Mouse (Mus musculus): ENCODE measurements around the gene Hadha. TPM values are rescaled to one million over a fixed set of nuclear protein-coding genes. Genes with fewer than 3 reads are reported as not detected.

Hadha gene
- polyA plus RNA-seq, 1 experiment from 2014 or later = 142 TPM

- ATAC-seq (ENCODE audit: insufficient read depth, low FRiP score, low read depth) = no peak
- Histone ChIP-seq H3K4me3 (replicated peaks) (no peak overlapping the region), H3K27ac (no peak overlapping the region), H3K9ac (no peak overlapping the region), H3K27me3 (replicated peaks) (no peaks in the 10 kb centered on the region), H3K4me2 (no peak overlapping the region), H3K9me3 (no peaks in the 10 kb centered on the region), H3K4me1 (no peaks in the 10 kb centered on the region), H3K36me3 (no peaks in the 10 kb centered on the region)
- 59% methylated on average over 13 of the region's 13 CpGs for WGBS
Observed at GRCm38 (mm10) chr5:30092701-30093100, 62.3 kb downstream of the Hadha start.

GRCm38 (mm10) chr5:30072825-30073821, 81.8 kb downstream of the Hadha start, which contains the start of gene Tyms:
TSS of gene Tyms (minus strand) at chr5:30073617.
- H3K36me3 ChIP-seq = peaks cover 15% of the 10 kb centered on the region; the same call in 1 of the 2 replicates
- WGBS = 2% methylated on average over 45 of the region's 45 CpGs
- ATAC-seq (ENCODE audit: insufficient read depth, low FRiP score, low read depth) = peak; percentile 93
- peak within 1 kb of the TSS; percentile 68 for H3K4me3 ChIP-seq (replicated peaks)
- H3K9ac ChIP-seq = peak within 1 kb of the TSS; percentile 40
- no peaks in the 10 kb centered on the region for H3K9me3 ChIP-seq
- peak within 1 kb of the TSS; percentile 61 for H3K4me2 ChIP-seq
- no peaks in the 10 kb centered on the region for H3K27me3 ChIP-seq (replicated peaks)
- H3K4me1 ChIP-seq = 0 out of 2 replicates have a peak, but pooled peaks cover 3% of the 10 kb centered on the region
- peak within 1 kb of the TSS; percentile 81 for H3K27ac ChIP-seq

DNA sequence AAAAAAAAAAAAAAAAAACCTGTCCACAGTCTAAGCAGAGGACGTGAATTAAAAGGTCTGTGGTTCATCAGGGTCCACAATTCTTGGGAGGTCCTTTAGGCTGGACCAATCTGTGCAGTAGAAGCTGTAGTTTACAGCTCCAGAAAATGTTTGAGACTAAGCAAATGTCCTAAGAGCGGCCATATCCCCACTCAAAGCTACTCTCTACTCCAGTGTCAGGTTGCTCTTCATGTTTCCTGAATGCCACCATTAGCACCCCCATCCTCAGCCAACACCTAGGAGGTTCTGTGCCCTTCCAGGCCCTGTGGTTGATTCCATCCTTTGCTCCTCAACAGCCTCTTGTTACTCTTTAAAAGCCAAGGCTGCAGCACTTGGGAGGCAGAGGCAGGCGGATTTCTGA, 82.6 kb downstream of the Hadha start:
- H3K27ac ChIP-seq = no peak overlapping the region
- 25% methylated on average over 3 of the region's 3 CpGs for WGBS
- H3K9ac ChIP-seq = peak overlapping the region; percentile 40; the same call in 1 of the 2 replicates
- H3K27me3 ChIP-seq (replicated peaks) = no peaks in the 10 kb centered on the region
- no peaks in the 10 kb centered on the region for H3K9me3 ChIP-seq
- H3K4me1 ChIP-seq = 0 out of 2 replicates have a peak, but pooled peaks cover 3% of the 10 kb centered on the region
- no peak for ATAC-seq (ENCODE audit: insufficient read depth, low FRiP score, low read depth)
- peak overlapping the region; percentile 68 for H3K4me3 ChIP-seq (replicated peaks)
- H3K36me3 ChIP-seq = peaks cover 23% of the 10 kb centered on the region; the same call in 1 of the 2 replicates
- H3K4me2 ChIP-seq = peak overlapping the region; percentile 61

DNA sequence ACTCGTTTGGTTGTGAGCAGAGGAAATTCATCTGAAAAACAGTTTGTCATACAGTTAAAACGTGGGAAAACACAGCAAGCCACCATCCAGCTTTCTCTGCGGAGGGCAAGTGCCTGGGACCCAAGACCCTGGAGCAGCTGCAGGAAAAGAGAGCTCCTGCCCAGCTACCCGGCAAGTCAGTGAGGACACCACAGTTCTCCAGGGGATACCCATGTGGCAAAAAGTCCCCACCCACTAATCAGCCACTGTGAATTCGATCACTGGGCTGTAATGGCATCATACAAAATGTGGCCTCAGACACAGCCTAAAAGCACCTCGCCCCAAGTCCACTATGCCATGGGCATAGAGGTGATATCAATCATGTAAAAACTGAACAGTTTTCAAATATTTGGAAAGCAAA, 83.3 kb downstream of the Hadha start:
- 0 out of 2 replicates have a peak, but pooled peaks cover 3% of the 10 kb centered on the region for H3K4me1 ChIP-seq
- H3K27me3 ChIP-seq (replicated peaks) = no peaks in the 10 kb centered on the region
- 66% methylated on average over 6 of the region's 6 CpGs for WGBS
- no peaks in the 10 kb centered on the region for H3K9me3 ChIP-seq
- H3K9ac ChIP-seq = no peak overlapping the region
- H3K27ac ChIP-seq = no peak overlapping the region
- H3K4me3 ChIP-seq (replicated peaks) = peak overlapping the region; percentile 68; the same call in 1 of the 2 replicates
- H3K4me2 ChIP-seq = peak overlapping the region; percentile 61
- H3K36me3 ChIP-seq = peaks cover 23% of the 10 kb centered on the region; the same call in 1 of the 2 replicates
- ATAC-seq (ENCODE audit: insufficient read depth, low FRiP score, low read depth) = no peak

MicroRNAs within 50 kb of the gene (microRNA counts, 519-probe panel; counts per million panel counts)
- microRNA mmu-miR-1960 = 1,766 counts per million, percentile 14 among the panel's probes with 10 or more counts

Small RNA genes within 50 kb of the gene (microRNA-seq; reads per million reads assigned to microRNA genes)
- 1.2 reads per million for gene Mir1960

Other genes with a start within 250 kb of the Hadha start
- gene Il6, start 142.0 kb downstream of the Hadha start, polyA plus RNA-seq (2015; fragmentation: Nextera tagmentation; extraction: Ambion mirVana) = 0.18 and 0.35 TPM in 2 replicates
- 240 and 284 TPM in 2 replicates for gene Tyms, start 81.5 kb downstream of the Hadha start, polyA plus RNA-seq (2015; fragmentation: Nextera tagmentation; extraction: Ambion mirVana)
- gene Garem2, start 50.0 kb downstream of the Hadha start, polyA plus RNA-seq (2015; fragmentation: Nextera tagmentation; extraction: Ambion mirVana) = 0.30 and 0.59 TPM in 2 replicates
- gene 3110082J24Rik, start 49.1 kb downstream of the Hadha start, polyA plus RNA-seq (2015; fragmentation: Nextera tagmentation; extraction: Ambion mirVana) = not detected in 2 replicates
- 156 and 196 TPM in 2 replicates for gene Hadhb, start 86 bp upstream of the Hadha start, polyA plus RNA-seq (2015; fragmentation: Nextera tagmentation; extraction: Ambion mirVana)
- 0.33 and 0.34 TPM in 2 replicates for gene Adgrf3, start 50.6 kb upstream of the Hadha start, polyA plus RNA-seq (2015; fragmentation: Nextera tagmentation; extraction: Ambion mirVana)
- 22.3 and 24.6 TPM in 2 replicates for gene Selenoi, start 77.4 kb upstream of the Hadha start, polyA plus RNA-seq (2015; fragmentation: Nextera tagmentation; extraction: Ambion mirVana)
- 0.90 and 1.4 TPM in 2 replicates for gene Drc1, start 126.2 kb upstream of the Hadha start, polyA plus RNA-seq (2015; fragmentation: Nextera tagmentation; extraction: Ambion mirVana)

Data from stomach, embryonic 15.5 days (tissue).